Mouse (Mus musculus): ENCODE results near the gene Foxe3. TPM values are rescaled to one million over a fixed set of nuclear protein-coding genes. Genes with fewer than 3 reads are reported as not detected.

Gene Foxe3
- polyA plus RNA-seq, 1 experiment from 2014 or later = not detected

DNA sequence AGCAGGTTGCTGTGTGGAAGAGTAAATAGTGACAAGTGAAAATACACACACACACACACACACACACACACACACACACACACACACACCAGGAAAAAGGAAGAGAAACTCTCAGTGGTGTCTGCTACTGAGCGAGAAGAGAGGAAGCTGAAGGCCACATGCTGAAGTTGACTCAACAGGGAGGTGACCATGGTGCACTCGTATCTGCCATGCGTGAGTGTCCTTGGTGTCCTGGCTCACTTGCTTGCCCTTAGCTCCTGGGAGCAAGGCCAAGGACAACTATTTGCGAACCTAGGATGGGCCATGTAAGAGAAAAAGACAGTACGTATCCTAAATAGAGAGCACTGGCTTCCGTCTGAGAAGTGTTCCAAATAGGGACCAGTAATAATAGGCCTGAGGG, 8.4 kb upstream of the Foxe3 start:
- H3K4me1 ChIP-seq (replicated peaks; ENCODE audit: control insufficient read depth, insufficient read depth, low read length) = no peaks in the 10 kb centered on the region
- no peak for ATAC-seq
- no peaks in the 10 kb centered on the region for H3K9me3 ChIP-seq (ENCODE audit: control insufficient read depth, low read length)
- H3K4me3 ChIP-seq (replicated peaks; ENCODE audit: low read length) = no peak overlapping the region
- H3K36me3 ChIP-seq (ENCODE audit: control insufficient read depth, insufficient read depth) = no peaks in the 10 kb centered on the region
- no peak overlapping the region for H3K4me2 ChIP-seq (ENCODE audit: low read length)
- H3K9ac ChIP-seq (replicated peaks; ENCODE audit: low read depth, low read length) = no peak overlapping the region
- peaks cover 14% of the 10 kb centered on the region for H3K27me3 ChIP-seq (replicated peaks; ENCODE audit: control insufficient read depth, insufficient read depth, low read length)
- WGBS = 93% methylated on average over 6 of the region's 6 CpGs
- H3K27ac ChIP-seq (ENCODE audit: low read length) = no peak overlapping the region

DNA sequence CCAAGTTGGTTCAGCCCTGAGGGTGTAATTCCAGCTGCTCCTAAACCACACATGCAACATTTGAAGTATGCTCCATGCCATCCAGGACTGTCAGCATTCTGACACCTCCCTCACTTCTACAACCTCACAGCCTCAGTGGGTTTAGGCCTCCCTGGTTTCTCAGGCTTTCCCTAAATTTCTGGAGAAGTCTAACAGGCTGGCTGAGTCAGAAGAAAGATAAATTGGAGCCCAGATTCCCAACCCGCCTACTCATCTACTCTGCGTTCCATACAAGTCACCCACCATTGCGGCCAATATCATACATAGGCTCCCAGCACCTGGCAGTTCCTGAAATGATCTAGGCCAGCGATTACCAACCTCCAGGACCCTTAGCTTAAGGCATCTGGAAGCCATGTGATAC, 6.9 kb upstream of the Foxe3 start:
- Histone ChIP-seq H3K4me2 (ENCODE audit: low read length) (no peak overlapping the region), H3K9ac (replicated peaks; ENCODE audit: low read depth, low read length) (no peak overlapping the region), H3K27me3 (replicated peaks; ENCODE audit: control insufficient read depth, insufficient read depth, low read length) (peaks cover 20% of the 10 kb centered on the region), H3K9me3 (ENCODE audit: control insufficient read depth, low read length) (no peaks in the 10 kb centered on the region), H3K36me3 (ENCODE audit: control insufficient read depth, insufficient read depth) (no peaks in the 10 kb centered on the region), H3K27ac (ENCODE audit: low read length) (no peak overlapping the region), H3K4me1 (replicated peaks; ENCODE audit: control insufficient read depth, insufficient read depth, low read length) (no peaks in the 10 kb centered on the region), H3K4me3 (replicated peaks; ENCODE audit: low read length) (no peak overlapping the region)
- ATAC-seq = no peak
- 93% methylated on average over 4 of the region's 4 CpGs for WGBS

DNA sequence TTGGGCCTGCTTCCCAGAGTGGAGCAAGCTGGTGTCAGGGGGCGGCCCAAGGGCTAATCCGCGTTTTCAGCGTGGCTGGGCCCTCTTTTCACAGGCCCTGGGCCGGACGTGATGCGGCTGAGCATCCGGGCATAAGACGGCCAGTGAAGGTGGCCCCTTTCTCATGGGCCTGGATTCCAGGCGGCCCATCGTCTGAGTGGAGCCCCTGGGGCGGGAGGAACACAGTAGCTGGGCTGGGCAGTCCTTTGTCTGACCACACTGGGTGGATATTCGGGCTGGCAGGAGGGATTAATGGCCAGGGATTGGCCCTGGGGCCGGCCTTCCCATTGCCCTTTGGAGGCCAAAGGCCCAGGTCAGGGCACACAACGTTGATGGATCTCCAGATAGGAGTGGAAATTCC, 3.3 kb upstream of the Foxe3 start:
- 12% methylated on average over 15 of the region's 15 CpGs for WGBS
- 0 out of 2 replicates have a peak, but pooled peaks have one; percentile 20 for ATAC-seq
- H3K9me3 ChIP-seq (ENCODE audit: control insufficient read depth, low read length) = no peaks in the 10 kb centered on the region
- H3K9ac ChIP-seq (replicated peaks; ENCODE audit: low read depth, low read length) = no peak overlapping the region
- H3K36me3 ChIP-seq (ENCODE audit: control insufficient read depth, insufficient read depth) = no peaks in the 10 kb centered on the region
- H3K4me2 ChIP-seq (ENCODE audit: low read length) = no peak overlapping the region
- no peak overlapping the region for H3K27ac ChIP-seq (ENCODE audit: low read length)
- no peak overlapping the region for H3K4me3 ChIP-seq (replicated peaks; ENCODE audit: low read length)
- peaks cover 56% of the 10 kb centered on the region for H3K27me3 ChIP-seq (replicated peaks; ENCODE audit: control insufficient read depth, insufficient read depth, low read length)
- H3K4me1 ChIP-seq (replicated peaks; ENCODE audit: control insufficient read depth, insufficient read depth, low read length) = peaks cover 12% of the 10 kb centered on the region

DNA sequence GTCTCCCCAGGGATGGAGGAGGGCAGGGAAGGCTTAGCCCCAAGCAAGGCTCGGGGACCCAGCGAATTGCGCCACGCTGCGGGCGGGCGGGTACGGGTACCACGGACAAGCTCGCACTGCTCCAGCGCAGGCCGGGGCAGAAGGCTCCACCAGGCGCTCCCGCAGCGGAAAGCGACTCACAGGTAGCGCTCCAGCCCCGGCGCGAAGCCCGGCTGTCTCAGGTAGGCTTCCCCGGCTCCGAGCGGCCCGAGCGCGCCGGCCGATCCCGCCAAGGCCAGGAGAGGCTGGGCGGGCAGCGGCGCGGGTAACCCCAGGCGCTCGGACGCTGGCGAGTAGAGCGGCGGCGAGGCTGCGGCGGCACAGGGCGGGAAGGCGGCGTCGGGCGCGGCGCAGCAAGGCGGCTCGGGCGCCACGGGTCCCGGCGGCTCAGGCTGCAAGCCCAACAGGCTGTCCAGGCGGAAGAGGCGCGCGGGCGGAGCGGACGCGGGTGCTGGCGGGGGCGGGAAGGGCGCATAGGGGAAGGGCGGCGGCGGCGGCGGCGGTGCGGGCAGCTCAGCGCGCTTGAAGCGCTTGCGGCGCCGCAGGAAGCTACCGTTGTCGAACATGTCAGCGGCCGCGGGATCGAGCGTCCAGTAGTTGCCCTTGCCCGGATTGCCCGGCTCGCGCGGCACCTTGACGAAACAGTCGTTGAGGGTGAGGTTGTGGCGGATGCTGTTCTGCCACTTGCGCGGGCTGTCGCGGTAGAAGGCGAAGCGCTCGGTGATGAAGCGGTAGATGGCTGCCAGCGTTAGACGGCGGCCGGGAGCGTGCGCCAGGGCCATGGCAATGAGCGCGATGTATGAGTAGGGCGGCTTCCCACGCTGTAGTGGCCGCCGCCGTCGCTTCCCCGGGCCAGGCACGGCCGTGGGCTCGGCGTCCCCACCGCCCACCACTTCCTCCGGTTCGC, 569 bp downstream of the Foxe3 start:
- WGBS = under 1% methylated on average over 120 of the region's 125 CpGs
- H3K9me3 ChIP-seq (ENCODE audit: control insufficient read depth, low read length) = no peaks in the 10 kb centered on the region
- H3K36me3 ChIP-seq (ENCODE audit: control insufficient read depth, insufficient read depth) = no peaks in the 10 kb centered on the region
- H3K4me3 ChIP-seq (replicated peaks; ENCODE audit: low read length) = peak overlapping the region; percentile 36
- 0 out of 2 replicates have a peak overlapping the region, but pooled peaks have one; percentile 22 for H3K9ac ChIP-seq (replicated peaks; ENCODE audit: low read depth, low read length)
- peaks cover 85% of the 10 kb centered on the region for H3K27me3 ChIP-seq (replicated peaks; ENCODE audit: control insufficient read depth, insufficient read depth, low read length)
- no peak overlapping the region for H3K27ac ChIP-seq (ENCODE audit: low read length)
- peaks cover 12% of the 10 kb centered on the region for H3K4me1 ChIP-seq (replicated peaks; ENCODE audit: control insufficient read depth, insufficient read depth, low read length)
- peak; percentile 55; the same call in 1 of the 2 replicates for ATAC-seq
- peak overlapping the region; percentile 51 for H3K4me2 ChIP-seq (ENCODE audit: low read length)

DNA sequence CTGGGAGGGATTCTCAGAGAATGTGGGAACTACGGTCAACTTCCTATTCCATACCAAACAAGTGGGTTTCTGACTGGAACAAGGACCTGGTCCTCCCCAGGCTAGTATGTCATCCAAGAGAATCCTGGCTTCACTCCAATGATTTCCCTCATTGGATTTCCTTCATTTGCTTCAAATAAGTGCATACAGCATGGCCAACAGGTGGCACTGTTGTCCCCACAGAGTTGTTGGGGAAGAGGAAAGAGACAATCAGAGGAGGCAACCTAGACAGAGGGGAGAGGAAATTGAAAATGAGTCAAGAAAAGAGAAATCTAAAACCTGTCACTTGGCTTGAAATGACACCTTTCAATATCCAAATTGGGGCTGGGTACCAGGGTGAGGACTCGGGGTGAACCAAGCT, 8.7 kb downstream of the Foxe3 start:
- Histone ChIP-seq H3K27me3 (replicated peaks; ENCODE audit: control insufficient read depth, insufficient read depth, low read length) (peaks cover 70% of the 10 kb centered on the region), H3K36me3 (ENCODE audit: control insufficient read depth, insufficient read depth) (no peaks in the 10 kb centered on the region), H3K9me3 (ENCODE audit: control insufficient read depth, low read length) (no peaks in the 10 kb centered on the region), H3K4me1 (replicated peaks; ENCODE audit: control insufficient read depth, insufficient read depth, low read length) (peaks cover 3% of the 10 kb centered on the region; the same call in 1 of the 2 replicates), H3K9ac (replicated peaks; ENCODE audit: low read depth, low read length) (no peak overlapping the region), H3K27ac (ENCODE audit: low read length) (no peak overlapping the region), H3K4me2 (ENCODE audit: low read length) (no peak overlapping the region), H3K4me3 (replicated peaks; ENCODE audit: low read length) (no peak overlapping the region)
- WGBS = 30% methylated on average over 2 of the region's 2 CpGs
- ATAC-seq = no peak

DNA sequence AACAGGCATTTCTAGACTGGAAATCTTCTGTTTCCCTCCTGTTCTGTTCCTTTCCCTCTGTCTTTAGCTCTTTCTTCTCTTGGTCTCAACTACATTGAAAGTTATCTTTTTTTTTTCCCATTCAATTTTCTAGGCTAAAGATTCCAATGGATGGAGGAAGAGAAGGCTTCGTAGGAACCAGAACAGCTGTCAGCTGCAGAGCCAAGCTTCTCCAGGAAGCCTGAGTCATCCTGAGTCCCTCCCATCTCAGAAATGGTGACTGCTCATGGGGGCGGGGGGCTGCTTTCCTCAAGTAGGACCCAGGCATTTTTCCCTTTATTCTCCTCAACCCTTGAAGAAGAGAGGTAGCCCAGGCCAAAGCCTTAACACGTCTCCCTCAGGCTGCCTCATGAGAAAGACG, 9.8 kb downstream of the Foxe3 start:
- Histone ChIP-seq H3K4me2 (ENCODE audit: low read length) (no peak overlapping the region), H3K4me3 (replicated peaks; ENCODE audit: low read length) (no peak overlapping the region), H3K27ac (ENCODE audit: low read length) (no peak overlapping the region), H3K36me3 (ENCODE audit: control insufficient read depth, insufficient read depth) (no peaks in the 10 kb centered on the region), H3K4me1 (replicated peaks; ENCODE audit: control insufficient read depth, insufficient read depth, low read length) (peaks cover 3% of the 10 kb centered on the region; the same call in 1 of the 2 replicates), H3K9me3 (ENCODE audit: control insufficient read depth, low read length) (no peaks in the 10 kb centered on the region), H3K27me3 (replicated peaks; ENCODE audit: control insufficient read depth, insufficient read depth, low read length) (peaks cover 72% of the 10 kb centered on the region), H3K9ac (replicated peaks; ENCODE audit: low read depth, low read length) (no peak overlapping the region)
- ATAC-seq = no peak
- 41% methylated on average over 4 of the region's 4 CpGs for WGBS

DNA sequence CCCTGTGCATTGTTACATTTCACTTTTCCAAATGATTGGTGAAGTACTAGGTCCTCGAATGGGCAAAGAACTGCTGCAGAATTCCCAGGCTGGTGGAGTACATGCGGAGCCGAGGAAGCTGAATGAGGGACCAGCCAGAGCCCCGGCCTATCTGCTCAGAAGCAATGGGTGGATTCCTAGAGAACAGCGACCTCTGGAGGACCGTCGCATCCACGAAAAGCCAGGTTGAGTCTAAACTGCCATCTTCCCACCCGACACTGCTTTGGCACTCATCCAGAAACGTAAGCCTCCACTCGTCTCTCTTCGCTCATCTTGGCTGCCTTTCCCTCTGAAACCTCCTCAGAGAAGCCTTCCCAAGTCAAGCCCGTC, 12.2 kb downstream of the Foxe3 start:
- WGBS = 0% methylated on average over 13 of the region's 13 CpGs
- 0 out of 2 replicates have a peak, but pooled peaks have one; percentile 18 for ATAC-seq

DNA sequence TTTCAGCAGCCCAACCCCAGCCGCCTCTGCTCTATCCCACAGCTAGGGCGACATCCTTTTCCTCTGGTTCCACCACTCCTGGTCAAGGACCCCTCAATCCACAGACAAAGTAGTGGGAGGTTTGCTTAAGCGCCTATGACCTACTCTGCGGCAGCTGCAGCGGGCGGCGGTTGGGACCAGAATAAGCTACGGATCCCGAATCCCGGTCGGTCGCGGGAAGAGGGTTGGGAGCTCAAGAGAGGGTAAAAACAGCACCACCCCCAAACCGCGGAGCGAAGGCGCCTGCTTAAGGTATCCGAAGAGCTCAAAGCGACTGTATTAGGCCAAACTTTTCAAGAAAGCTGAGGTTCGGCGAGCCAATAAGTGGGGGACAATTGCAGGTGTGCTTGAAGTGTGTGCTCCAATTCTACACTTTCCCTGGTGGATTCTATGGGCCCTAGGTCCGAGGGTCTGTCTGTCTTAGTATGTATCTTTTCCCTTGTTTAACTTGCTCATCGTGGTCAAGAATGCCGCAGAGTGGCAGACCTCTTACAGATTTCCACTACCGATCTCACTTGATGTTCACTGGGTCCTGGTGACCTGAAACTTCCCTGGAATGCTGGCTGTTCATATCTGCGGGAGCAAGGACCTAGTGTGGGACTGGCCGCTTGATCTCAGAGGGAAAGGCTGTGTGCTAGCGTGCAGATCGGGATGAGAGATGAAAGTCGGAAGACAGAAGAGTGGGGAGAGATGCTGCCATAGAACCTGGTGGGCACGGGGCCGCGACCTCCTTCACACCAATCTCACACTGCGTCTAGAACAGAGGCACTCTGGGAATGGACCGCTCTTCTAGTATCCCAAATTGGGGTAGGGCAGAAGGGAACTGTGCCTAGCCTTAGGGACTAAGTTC, 12.9 kb downstream of the Foxe3 start:
- no peaks in the 10 kb centered on the region for H3K36me3 ChIP-seq (ENCODE audit: control insufficient read depth, insufficient read depth)
- WGBS = 2% methylated on average over 35 of the region's 35 CpGs
- peaks cover 83% of the 10 kb centered on the region for H3K27me3 ChIP-seq (replicated peaks; ENCODE audit: control insufficient read depth, insufficient read depth, low read length)
- no peak overlapping the region for H3K27ac ChIP-seq (ENCODE audit: low read length)
- no peak for ATAC-seq
- no peak overlapping the region for H3K4me2 ChIP-seq (ENCODE audit: low read length)
- no peaks in the 10 kb centered on the region for H3K9me3 ChIP-seq (ENCODE audit: control insufficient read depth, low read length)
- H3K9ac ChIP-seq (replicated peaks; ENCODE audit: low read depth, low read length) = no peak overlapping the region
- no peak overlapping the region for H3K4me3 ChIP-seq (replicated peaks; ENCODE audit: low read length)
- H3K4me1 ChIP-seq (replicated peaks; ENCODE audit: control insufficient read depth, insufficient read depth, low read length) = peaks cover 18% of the 10 kb centered on the region

More for the DNA sequence above, 12.2 kb downstream of the Foxe3 start:
- Histone ChIP-seq H3K27ac (ENCODE audit: low read length) (no peak overlapping the region), H3K9ac (replicated peaks; ENCODE audit: low read depth, low read length) (no peak overlapping the region), H3K9me3 (ENCODE audit: control insufficient read depth, low read length) (no peaks in the 10 kb centered on the region), H3K4me2 (ENCODE audit: low read length) (no peak overlapping the region), H3K36me3 (ENCODE audit: control insufficient read depth, insufficient read depth) (no peaks in the 10 kb centered on the region), H3K27me3 (replicated peaks; ENCODE audit: control insufficient read depth, insufficient read depth, low read length) (peaks cover 84% of the 10 kb centered on the region), H3K4me1 (replicated peaks; ENCODE audit: control insufficient read depth, insufficient read depth, low read length) (peaks cover 12% of the 10 kb centered on the region), H3K4me3 (replicated peaks; ENCODE audit: low read length) (no peak overlapping the region)
